Mouse (Mus musculus): ENCODE data around the gene Fam205a1. TPM values are rescaled to one million over a fixed set of nuclear protein-coding genes. Genes with fewer than 3 reads are reported as not detected.
"Not testable (repeated sequence)": the region's sequence is repeated elsewhere in the genome, so short reads cannot be mapped to it uniquely, and the experiment has no call there.

The Fam205a1 gene
- polyA plus RNA-seq, 1 experiment from 2014 or later = not detected

- no peak overlapping the region for H3K27ac ChIP-seq
- H3K9ac ChIP-seq = no peak overlapping the region
- H3K27me3 ChIP-seq (replicated peaks) = no peaks in the 10 kb centered on the region
- WGBS = 36% methylated on average over 5 of the region's 5 CpGs
- H3K36me3 ChIP-seq = no peaks in the 10 kb centered on the region
- H3K4me2 ChIP-seq = no peak overlapping the region
- ATAC-seq (ENCODE audit: insufficient read depth, low FRiP score, low read depth) = peak; percentile 83; the same call in 1 of the 2 replicates
- no peak overlapping the region for H3K4me3 ChIP-seq (replicated peaks)
- H3K4me1 ChIP-seq = no peaks in the 10 kb centered on the region
- H3K9me3 ChIP-seq = no peaks in the 10 kb centered on the region
Observed at GRCm38 (mm10) chr4:42876586-42877291, 23.1 kb upstream of the Fam205a1 start.

GRCm38 (mm10) chr4:42874134-42874533 is 20.4 kb upstream of the Fam205a1 start, which contains the start of gene Fam205c:
Gene Fam205c, minus strand, starts transcription at chr4:42874234.
- WGBS = 88% methylated on average over 7 of the region's 7 CpGs
- no peaks in the 10 kb centered on the region for H3K4me1 ChIP-seq
- no peak within 1 kb of the TSS for H3K27ac ChIP-seq
- H3K4me2 ChIP-seq = no peak within 1 kb of the TSS
- ATAC-seq (ENCODE audit: insufficient read depth, low FRiP score, low read depth) = no peak
- H3K27me3 ChIP-seq (replicated peaks) = no peaks in the 10 kb centered on the region
- no peaks in the 10 kb centered on the region for H3K9me3 ChIP-seq
- no peak within 1 kb of the TSS for H3K9ac ChIP-seq
- H3K36me3 ChIP-seq = no peaks in the 10 kb centered on the region
- H3K4me3 ChIP-seq (replicated peaks) = no peak within 1 kb of the TSS

- Histone ChIP-seq H3K4me1 (no peaks in the 10 kb centered on the region), H3K27ac (no peak overlapping the region), H3K9me3 (no peaks in the 10 kb centered on the region), H3K4me3 (replicated peaks) (no peak overlapping the region), H3K27me3 (replicated peaks) (no peaks in the 10 kb centered on the region), H3K9ac (no peak overlapping the region), H3K36me3 (no peaks in the 10 kb centered on the region), H3K4me2 (no peak overlapping the region)
- no peak for ATAC-seq (ENCODE audit: insufficient read depth, low FRiP score, low read depth)
- 67% methylated on average over 16 of the region's 16 CpGs for WGBS
Observed at GRCm38 (mm10) chr4:42872746-42873435, 19.2 kb upstream of the Fam205a1 start.

GRCm38 (mm10) chr4:42872151-42872550 is 18.5 kb upstream of the Fam205a1 start:
- H3K4me2 ChIP-seq = no peak overlapping the region
- H3K27me3 ChIP-seq (replicated peaks) = no peaks in the 10 kb centered on the region
- 92% methylated on average over 7 of the region's 7 CpGs for WGBS
- no peak overlapping the region for H3K9ac ChIP-seq
- H3K4me1 ChIP-seq = no peaks in the 10 kb centered on the region
- no peak overlapping the region for H3K4me3 ChIP-seq (replicated peaks)
- no peak overlapping the region for H3K27ac ChIP-seq
- no peak for ATAC-seq (ENCODE audit: insufficient read depth, low FRiP score, low read depth)
- H3K36me3 ChIP-seq = no peaks in the 10 kb centered on the region
- no peaks in the 10 kb centered on the region for H3K9me3 ChIP-seq

GRCm38 (mm10) chr4:42870748-42871147 is 17.1 kb upstream of the Fam205a1 start:
- no peaks in the 10 kb centered on the region for H3K9me3 ChIP-seq
- H3K27me3 ChIP-seq (replicated peaks) = no peaks in the 10 kb centered on the region
- no peak overlapping the region for H3K4me3 ChIP-seq (replicated peaks)
- H3K4me2 ChIP-seq = no peak overlapping the region
- no peak overlapping the region for H3K9ac ChIP-seq
- no peaks in the 10 kb centered on the region for H3K4me1 ChIP-seq
- H3K36me3 ChIP-seq = no peaks in the 10 kb centered on the region
- WGBS = 77% methylated on average over 5 of the region's 5 CpGs
- H3K27ac ChIP-seq = no peak overlapping the region
- ATAC-seq (ENCODE audit: insufficient read depth, low FRiP score, low read depth) = no peak

- H3K27ac ChIP-seq = no peak overlapping the region
- H3K4me1 ChIP-seq = no peaks in the 10 kb centered on the region
- no peak overlapping the region for H3K4me3 ChIP-seq (replicated peaks)
- no peaks in the 10 kb centered on the region for H3K36me3 ChIP-seq
- H3K9ac ChIP-seq = no peak overlapping the region
- WGBS = 83% methylated on average over 5 of the region's 5 CpGs
- ATAC-seq (ENCODE audit: insufficient read depth, low FRiP score, low read depth) = no peak
- no peak overlapping the region for H3K4me2 ChIP-seq
- H3K9me3 ChIP-seq = no peaks in the 10 kb centered on the region
- H3K27me3 ChIP-seq (replicated peaks) = no peaks in the 10 kb centered on the region
Observed at GRCm38 (mm10) chr4:42868193-42868592, 14.5 kb upstream of the Fam205a1 start.

GRCm38 (mm10) chr4:42867390-42867789 is 13.7 kb upstream of the Fam205a1 start:
- Histone ChIP-seq H3K27me3 (replicated peaks) (no peaks in the 10 kb centered on the region), H3K9ac (no peak overlapping the region), H3K4me3 (replicated peaks) (no peak overlapping the region), H3K4me1 (no peaks in the 10 kb centered on the region), H3K9me3 (no peaks in the 10 kb centered on the region), H3K27ac (no peak overlapping the region), H3K4me2 (no peak overlapping the region), H3K36me3 (no peaks in the 10 kb centered on the region)
- peak; percentile 79 for ATAC-seq (ENCODE audit: insufficient read depth, low FRiP score, low read depth)
- 47% methylated on average over 3 of the region's 3 CpGs for WGBS

- not testable (repeated sequence) for H3K27ac ChIP-seq; H3K4me1 ChIP-seq; H3K36me3 ChIP-seq; H3K9me3 ChIP-seq; H3K27me3 ChIP-seq (replicated peaks); ATAC-seq (ENCODE audit: insufficient read depth, low FRiP score, low read depth); H3K4me3 ChIP-seq (replicated peaks); H3K9ac ChIP-seq; H3K4me2 ChIP-seq
- WGBS = 72% methylated on average over 5 of the region's 5 CpGs
Observed at GRCm38 (mm10) chr4:42863487-42863886, 9.8 kb upstream of the Fam205a1 start.

- H3K4me1 ChIP-seq; H3K27me3 ChIP-seq (replicated peaks); H3K36me3 ChIP-seq; H3K9me3 ChIP-seq; H3K27ac ChIP-seq; H3K4me2 ChIP-seq; H3K9ac ChIP-seq; H3K4me3 ChIP-seq (replicated peaks): not testable (repeated sequence)
- 74% methylated on average over 9 of the region's 9 CpGs for WGBS
- peak; percentile 87; the same call in 1 of the 2 replicates for ATAC-seq (ENCODE audit: insufficient read depth, low FRiP score, low read depth)
Observed at GRCm38 (mm10) chr4:42860483-42860882, 6.8 kb upstream of the Fam205a1 start.

- not testable (repeated sequence) for H3K27me3 ChIP-seq (replicated peaks); H3K9me3 ChIP-seq; H3K4me2 ChIP-seq; H3K36me3 ChIP-seq; H3K9ac ChIP-seq; H3K4me3 ChIP-seq (replicated peaks); H3K27ac ChIP-seq; ATAC-seq (ENCODE audit: insufficient read depth, low FRiP score, low read depth); H3K4me1 ChIP-seq
- WGBS = 72% methylated on average over 1 of the region's 1 CpGs
Observed at GRCm38 (mm10) chr4:42856671-42857070, 3.0 kb upstream of the Fam205a1 start, which contains the start of gene Gm12394. Gene Gm12394, minus strand, starts transcription at chr4:42856771.
